Mouse (Mus musculus): Measurements from ENCODE around the gene Ajap1. TPM values are rescaled to one million over a fixed set of nuclear protein-coding genes. Genes with fewer than 3 reads are reported as not detected.

Gene Ajap1
- total RNA-seq, 2 experiments from 2014 or later = 41.9 to 46.1 TPM

- no peak for DNase-seq (ENCODE audit: extremely low spot score in 1 of 2, low spot score in 1 of 2)
Measured at GRCm38 (mm10) chr4:153458821-153459220, 23.8 kb downstream of the Ajap1 start.

DNA sequence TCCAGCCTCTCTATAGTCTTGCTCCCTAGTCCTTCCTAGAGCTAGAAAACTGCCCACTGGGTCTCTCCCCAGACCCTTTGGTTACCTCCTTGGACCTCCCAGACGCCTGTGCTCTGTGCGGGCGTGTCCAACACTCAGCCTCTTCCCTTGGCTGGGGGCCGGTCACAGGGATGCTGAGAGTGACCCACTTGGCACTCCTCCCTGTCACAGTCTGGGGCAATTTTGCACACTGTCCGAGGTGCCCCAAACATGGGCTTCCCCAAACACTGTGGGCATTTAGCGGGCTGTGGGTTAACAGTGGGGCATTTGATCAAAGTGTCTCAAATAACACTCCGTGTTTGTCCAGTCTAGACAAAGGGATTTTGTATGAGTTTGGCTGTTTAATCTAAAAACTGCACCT, 29.1 kb downstream of the Ajap1 start:
- DNase-seq (ENCODE audit: extremely low spot score in 1 of 2, low spot score in 1 of 2) = no peak

GRCm38 (mm10) chr4:153451516-153451915, 31.1 kb downstream of the Ajap1 start:
- DNase-seq (ENCODE audit: extremely low spot score in 1 of 2, low spot score in 1 of 2) = no peak

- DNase-seq (ENCODE audit: extremely low spot score in 1 of 2, low spot score in 1 of 2) = no peak
Measured at GRCm38 (mm10) chr4:153442522-153442921, 40.1 kb downstream of the Ajap1 start.

- no peak for DNase-seq (ENCODE audit: extremely low spot score in 1 of 2, low spot score in 1 of 2)
Measured at GRCm38 (mm10) chr4:153439868-153440267, 42.7 kb downstream of the Ajap1 start.

DNA sequence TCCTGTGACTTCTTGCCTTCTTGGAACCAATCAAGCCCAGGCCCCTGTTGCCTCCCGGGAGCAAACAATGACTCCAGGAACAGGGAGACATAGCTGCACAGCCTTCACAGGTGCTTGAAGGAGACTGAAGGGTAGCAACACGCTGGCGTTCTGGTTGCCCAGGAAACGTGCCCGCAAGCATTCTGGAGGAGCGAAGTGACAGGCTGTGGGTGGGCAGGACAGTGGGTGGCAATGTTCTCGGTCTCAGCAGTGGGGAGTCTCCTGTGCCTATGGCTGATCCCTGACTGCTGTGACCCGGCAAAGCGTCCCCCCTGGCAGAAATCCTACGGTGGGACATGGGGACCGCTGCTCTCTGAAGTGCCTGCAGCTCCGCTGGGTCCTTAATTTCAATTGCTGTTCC, 43.6 kb downstream of the Ajap1 start:
- peak; percentile 63 to 64 for DNase-seq (ENCODE audit: extremely low spot score in 1 of 2, low spot score in 1 of 2)

GRCm38 (mm10) chr4:153437196-153437595, 45.4 kb downstream of the Ajap1 start:
- DNase-seq (ENCODE audit: extremely low spot score in 1 of 2, low spot score in 1 of 2) = no peak

GRCm38 (mm10) chr4:153435917-153436316, 46.7 kb downstream of the Ajap1 start:
- DNase-seq (ENCODE audit: extremely low spot score in 1 of 2, low spot score in 1 of 2) = no peak

DNA sequence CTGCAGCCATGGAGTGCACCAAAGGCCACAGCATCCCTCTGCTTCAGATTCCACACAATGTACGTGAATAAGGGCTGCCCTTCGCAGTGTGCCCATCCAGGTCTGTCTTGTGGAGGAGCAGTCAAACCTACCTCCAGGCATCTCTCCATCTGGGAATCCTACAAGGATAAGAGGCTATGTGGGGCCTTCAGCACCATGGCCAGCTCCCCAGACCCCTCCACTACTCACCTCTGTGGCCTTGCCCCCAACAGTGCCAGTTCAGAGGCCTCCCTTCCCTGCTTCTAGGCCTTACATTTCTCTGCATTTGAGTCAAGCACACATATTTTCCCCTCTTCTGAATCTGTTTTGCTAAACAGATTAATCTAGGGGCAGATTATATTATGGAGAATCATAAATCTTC, 52.6 kb downstream of the Ajap1 start:
- no peak for DNase-seq (ENCODE audit: extremely low spot score in 1 of 2, low spot score in 1 of 2)

GRCm38 (mm10) chr4:153425961-153426656, 56.5 kb downstream of the Ajap1 start:
- no peak for DNase-seq (ENCODE audit: extremely low spot score in 1 of 2, low spot score in 1 of 2)

- no peak for DNase-seq (ENCODE audit: extremely low spot score in 1 of 2, low spot score in 1 of 2)
Measured at GRCm38 (mm10) chr4:153424324-153424723, 58.3 kb downstream of the Ajap1 start.

DNA sequence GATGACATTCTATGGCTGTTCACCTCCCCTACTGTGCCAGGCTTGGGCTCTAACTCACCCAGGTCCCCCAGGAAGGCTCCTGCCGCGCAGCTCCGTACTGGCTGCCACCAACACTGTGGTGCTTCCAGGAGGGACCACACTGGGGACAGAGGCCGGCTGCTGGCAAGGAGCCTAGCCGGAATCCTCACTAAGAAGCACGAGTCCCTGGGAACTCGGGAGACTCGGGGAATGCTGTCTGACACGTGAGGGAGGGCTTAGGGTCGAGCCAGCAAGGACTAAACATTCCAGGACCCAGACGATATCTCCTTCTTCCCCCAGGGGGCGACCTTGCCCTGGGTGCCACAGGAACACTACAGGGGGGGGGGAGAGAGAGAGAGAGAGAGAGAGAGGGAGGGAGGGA, 64.7 kb downstream of the Ajap1 start:
- peak in 1 of 2 experiments; percentile 59 for DNase-seq (ENCODE audit: extremely low spot score in 1 of 2, low spot score in 1 of 2)

GRCm38 (mm10) chr4:153417164-153417896, 65.3 kb downstream of the Ajap1 start:
- no peak for DNase-seq (ENCODE audit: extremely low spot score in 1 of 2, low spot score in 1 of 2)

DNA sequence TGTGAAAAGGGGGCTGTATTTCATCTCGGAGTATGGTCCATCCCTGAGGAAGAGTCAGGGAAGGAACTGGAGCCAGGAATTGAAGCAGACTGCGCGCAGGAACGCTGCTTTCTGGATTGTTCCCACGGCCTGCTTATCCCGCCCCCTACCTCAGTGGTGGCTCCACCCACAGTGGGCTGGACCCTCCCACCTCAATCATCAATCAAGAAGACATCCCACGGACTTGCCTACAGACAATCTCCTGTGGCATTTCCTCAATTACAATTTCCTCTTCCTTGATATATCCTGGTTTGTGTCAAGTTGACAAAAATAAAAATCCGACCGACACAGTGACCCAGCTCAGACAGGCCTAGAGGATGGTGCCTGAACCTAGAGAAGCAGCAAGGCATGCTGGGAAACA, 66.5 kb downstream of the Ajap1 start:
- DNase-seq (ENCODE audit: extremely low spot score in 1 of 2, low spot score in 1 of 2) = no peak

DNA sequence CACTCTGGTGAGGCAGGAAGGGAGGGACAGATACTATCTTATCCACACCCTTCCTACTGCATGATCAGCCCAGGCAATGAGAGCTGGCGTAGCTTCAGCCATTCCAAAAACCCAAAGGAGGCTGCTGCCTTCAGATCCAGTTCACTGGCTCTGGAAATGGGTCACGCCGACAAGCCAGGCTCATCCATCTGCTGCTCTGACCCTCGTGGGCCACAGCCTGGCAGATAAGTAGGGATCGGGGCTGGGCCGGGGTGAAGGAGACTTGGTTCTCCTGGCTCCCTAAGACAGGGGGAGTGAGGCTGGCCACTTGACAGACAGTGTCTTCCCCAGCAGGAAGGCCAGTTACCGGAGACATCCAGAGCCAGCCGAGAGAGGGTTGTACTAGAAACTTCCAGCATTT, 84.2 kb downstream of the Ajap1 start:
- DNase-seq (ENCODE audit: extremely low spot score in 1 of 2, low spot score in 1 of 2) = no peak

DNA sequence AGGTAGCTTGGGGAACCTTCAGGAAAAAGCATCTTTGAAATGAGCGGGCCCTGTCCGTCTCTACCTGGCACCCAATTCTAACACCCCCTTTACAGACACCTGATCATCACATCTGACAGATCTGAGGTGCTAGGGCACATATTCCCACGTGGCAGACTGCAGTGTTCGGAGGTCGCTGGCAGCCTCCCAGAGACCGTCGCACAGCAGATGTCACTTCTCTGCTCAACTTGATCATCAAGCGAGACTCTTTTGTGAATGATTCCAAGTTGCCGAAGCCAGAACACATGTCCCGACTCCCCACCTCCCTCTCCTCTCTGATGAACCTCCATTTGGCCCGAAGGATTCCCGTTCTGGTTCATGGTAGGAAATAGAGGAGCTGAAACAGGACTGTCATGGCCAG, 95.1 kb downstream of the Ajap1 start:
- DNase-seq (ENCODE audit: extremely low spot score in 1 of 2, low spot score in 1 of 2) = no peak

DNA sequence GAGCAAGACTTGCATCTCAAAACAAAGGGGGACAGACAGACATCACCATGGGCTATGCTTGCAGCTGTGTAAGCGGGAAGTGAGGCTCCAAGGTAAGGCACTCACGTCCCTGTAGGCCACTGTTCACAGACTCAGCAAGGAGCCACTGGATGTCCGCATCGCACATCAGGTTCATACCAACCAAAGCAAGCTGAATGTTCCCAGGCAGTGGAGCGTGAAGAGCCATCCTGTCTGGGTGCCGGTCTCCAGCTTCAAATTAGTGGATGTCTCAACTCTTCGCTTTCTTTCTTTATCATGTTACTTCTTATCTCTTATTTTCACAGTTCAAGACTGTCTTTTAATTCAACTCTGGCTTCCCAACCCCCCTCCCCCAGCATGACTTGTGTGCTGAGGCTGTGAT, 101.2 kb downstream of the Ajap1 start:
- no peak for DNase-seq (ENCODE audit: extremely low spot score in 1 of 2, low spot score in 1 of 2)

- DNase-seq (ENCODE audit: extremely low spot score in 1 of 2, low spot score in 1 of 2) = no peak
Measured at GRCm38 (mm10) chr4:153380885-153381284, 101.7 kb downstream of the Ajap1 start.

DNA sequence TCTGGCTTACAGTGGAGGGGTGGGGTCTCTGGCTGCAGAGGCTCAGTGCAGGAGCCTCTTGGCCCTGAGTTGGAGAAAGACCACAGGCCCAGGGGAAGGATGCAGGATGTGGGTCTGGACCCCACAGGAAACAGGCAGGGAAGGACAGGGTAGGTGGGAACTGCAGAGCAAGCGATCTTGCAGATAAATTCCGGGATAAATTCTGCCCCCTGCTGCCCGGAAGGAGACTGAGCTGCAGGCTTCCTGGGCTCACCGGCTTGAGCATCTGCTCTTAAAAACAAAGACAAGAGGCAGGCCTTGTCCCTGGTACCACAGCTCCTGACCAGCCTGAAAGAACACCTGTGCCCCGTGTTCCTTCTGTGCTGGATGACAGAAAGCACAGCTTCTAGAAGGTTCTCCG, 104.6 kb downstream of the Ajap1 start:
- DNase-seq (ENCODE audit: extremely low spot score in 1 of 2, low spot score in 1 of 2) = peak; percentile 48 to 63

DNA sequence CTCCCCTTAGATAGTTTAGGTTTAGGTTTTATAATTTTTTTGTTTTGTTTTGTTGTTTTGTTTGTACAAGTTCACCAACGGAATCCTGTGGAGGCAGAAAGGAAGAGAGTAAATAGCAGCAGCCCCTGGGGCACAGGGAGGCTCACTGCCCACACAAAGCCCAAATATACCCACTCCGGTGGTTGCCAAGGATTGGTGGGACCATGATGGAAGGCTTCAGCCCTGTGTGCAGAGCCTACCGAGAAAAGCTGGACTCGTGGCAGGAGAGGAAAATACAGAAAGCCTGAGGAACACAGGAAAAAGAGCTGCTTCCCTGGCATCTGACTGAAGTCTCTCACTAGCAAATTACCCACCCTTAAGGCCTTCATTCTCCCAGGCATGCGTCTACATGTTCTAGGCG, 108.4 kb downstream of the Ajap1 start:
- DNase-seq (ENCODE audit: extremely low spot score in 1 of 2, low spot score in 1 of 2) = no peak

GRCm38 (mm10) chr4:153373125-153373524, 109.5 kb downstream of the Ajap1 start:
- DNase-seq (ENCODE audit: extremely low spot score in 1 of 2, low spot score in 1 of 2) = no peak

DNA sequence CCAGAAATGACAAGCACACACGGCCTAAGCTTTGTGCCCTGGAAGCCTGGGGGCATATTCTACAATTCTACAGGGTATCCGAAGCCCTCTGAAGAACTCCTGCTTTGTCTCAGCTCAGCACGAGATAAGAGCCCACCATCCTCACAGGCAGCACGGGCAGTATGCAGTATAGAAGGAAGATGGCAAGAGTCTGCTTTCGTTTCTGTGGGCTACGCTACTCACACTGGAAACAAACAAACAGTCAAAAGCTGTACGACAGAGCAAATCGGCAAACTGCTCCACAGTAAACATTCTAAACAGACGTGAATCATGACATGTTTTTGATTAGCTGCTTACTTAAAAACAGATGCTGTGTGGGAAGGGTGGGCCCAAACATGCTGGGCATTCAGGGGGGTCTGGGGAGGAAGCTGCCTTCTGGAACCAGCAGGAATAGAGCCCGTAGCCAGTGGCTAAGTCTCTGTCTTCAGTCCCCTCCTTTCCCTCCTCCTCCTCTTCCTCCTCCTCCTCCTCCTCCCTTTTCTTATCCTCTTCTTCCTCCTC, 113.9 kb downstream of the Ajap1 start:
- DNase-seq (ENCODE audit: extremely low spot score in 1 of 2, low spot score in 1 of 2) = no peak
